Comparison of ENCODE assay signal across 8 mouse cellular contexts in genomic region chr2:59522079-59522684, GRCm38 (mm10). TPM values are rescaled to one million over a fixed set of nuclear protein-coding genes. Genes with fewer than 3 reads are reported as not detected.
A peak's percentile ranks its signal among the peaks of the same experiment; 100 is the strongest.
DNase-seq lines count a peak whose midpoint lies in the region; ATAC-seq and TF ChIP-seq lines count a peak whose summit lies in the region.

No protein-coding gene starts in this region.

- no peaks in the 10 kb centered on the region for H3K36me3 ChIP-seq in forebrain, embryonic 10.5 days (replicated peaks)
- H3K36me3 ChIP-seq in heart, embryonic 16.5 days (ENCODE audit: control insufficient read depth, insufficient read depth), result no peaks in the 10 kb centered on the region
- no peaks in the 10 kb centered on the region for H3K36me3 ChIP-seq in liver, embryonic 15.5 days (replicated peaks)
- H3K36me3 ChIP-seq in neural tube, embryonic 12.5 days, result no peaks in the 10 kb centered on the region
- H3K36me3 ChIP-seq in stomach, postnatal 0 days (ENCODE audit: control insufficient read depth, insufficient read depth, low read length), result no peaks in the 10 kb centered on the region

- peak overlapping the region; percentile 71 for H3K4me2 ChIP-seq in heart, embryonic 16.5 days (ENCODE audit: low read depth, low read length)
- H3K4me2 ChIP-seq in liver, embryonic 15.5 days, result peak overlapping the region; percentile 42
- peak overlapping the region; percentile 49 for H3K4me2 ChIP-seq in neural tube, embryonic 12.5 days (replicated peaks)
- H3K4me2 ChIP-seq in stomach, postnatal 0 days (replicated peaks; ENCODE audit: low read depth), result peak overlapping the region; percentile 52

- peaks cover 20% of the 10 kb centered on the region for H3K4me1 ChIP-seq in forebrain, embryonic 10.5 days
- H3K4me1 ChIP-seq in heart, embryonic 16.5 days (ENCODE audit: control insufficient read depth, insufficient read depth, low read length), result 0 out of 2 replicates have a peak, but pooled peaks cover 6% of the 10 kb centered on the region
- no peaks in the 10 kb centered on the region for H3K4me1 ChIP-seq in liver, embryonic 15.5 days (replicated peaks)
- no peaks in the 10 kb centered on the region for H3K4me1 ChIP-seq in neural tube, embryonic 12.5 days
- H3K4me1 ChIP-seq in stomach, postnatal 0 days (replicated peaks; ENCODE audit: control insufficient read depth, insufficient read depth), result no peaks in the 10 kb centered on the region

- H3K27ac ChIP-seq in forebrain, embryonic 10.5 days, result peak overlapping the region; percentile 53
- H3K27ac ChIP-seq in heart, embryonic 16.5 days (ENCODE audit: low read length), result no peak overlapping the region
- no peak overlapping the region for H3K27ac ChIP-seq in liver, embryonic 15.5 days (replicated peaks)
- H3K27ac ChIP-seq in neural tube, embryonic 12.5 days, result no peak overlapping the region; the same call in 1 of the 2 replicates
- no peak overlapping the region for H3K27ac ChIP-seq in stomach, postnatal 0 days (replicated peaks)

- peak; percentile 87 for DNase-seq in CD4-positive, CD25-positive, alpha-beta regulatory T cell, adult 2 months (ENCODE audit: low read depth, low spot score)
- DNase-seq in brain, embryonic 18.5 days (ENCODE audit: low read depth, low spot score), result peak; percentile 65
- DNase-seq in forebrain, embryonic 10.5 days (ENCODE audit: extremely low spot score, low spot score), result peak; percentile 82
- DNase-seq in kidney, postnatal 36 days, result peak; percentile 64 to 90
- peak; percentile 83 for DNase-seq in stomach, postnatal 0 days (ENCODE audit: low spot score)

- TF ChIP-seq EP300 in stomach, postnatal 0 days (optimal IDR thresholded peaks at IDR 0.05), result no peak

- TF ChIP-seq CTCF in stomach, postnatal 0 days (IDR thresholded peaks at IDR 0.05; ENCODE audit: low read depth), result peak; percentile 96

- ATAC-seq in heart, embryonic 16.5 days (replicated peaks; ENCODE audit: extremely low read depth, insufficient read depth, low FRiP score), result peak; percentile 67; the same call in 1 of the 2 replicates
- ATAC-seq in liver, embryonic 15.5 days (ENCODE audit: insufficient read depth), result no peak
- peak; percentile 79 for ATAC-seq in neural tube, embryonic 12.5 days (ENCODE audit: low FRiP score, low read depth)
- peak; percentile 79; the same call in 1 of the 2 replicates for ATAC-seq in stomach, postnatal 0 days (ENCODE audit: low FRiP score, low TSS enrichment)

- H3K27me3 ChIP-seq in forebrain, embryonic 10.5 days (ENCODE audit: poor library complexity, severe bottlenecking), result 0 out of 2 replicates have a peak, but pooled peaks cover 3% of the 10 kb centered on the region
- H3K27me3 ChIP-seq in heart, embryonic 16.5 days (ENCODE audit: control insufficient read depth, insufficient read depth, low read length), result no peaks in the 10 kb centered on the region
- H3K27me3 ChIP-seq in liver, embryonic 15.5 days, result no peaks in the 10 kb centered on the region
- no peaks in the 10 kb centered on the region for H3K27me3 ChIP-seq in neural tube, embryonic 12.5 days (replicated peaks)
- H3K27me3 ChIP-seq in stomach, postnatal 0 days (ENCODE audit: control insufficient read depth, insufficient read depth, low read length), result no peaks in the 10 kb centered on the region

- WGBS in forebrain, embryonic 10.5 days, result 18% methylated on average over 19 of the region's 19 CpGs
- WGBS in heart, embryonic 16.5 days, result 5% methylated on average over 19 of the region's 19 CpGs
- WGBS in liver, embryonic 15.5 days (ENCODE audit: insufficient replicate concordance), result 17% methylated on average over 19 of the region's 19 CpGs
- 18% methylated on average over 19 of the region's 19 CpGs for WGBS in neural tube, embryonic 12.5 days
- 18% methylated on average over 19 of the region's 19 CpGs for WGBS in stomach, postnatal 0 days

- H3K9ac ChIP-seq in heart, embryonic 16.5 days (ENCODE audit: low read length), result peak overlapping the region; percentile 70
- no peak overlapping the region for H3K9ac ChIP-seq in liver, embryonic 15.5 days
- H3K9ac ChIP-seq in neural tube, embryonic 12.5 days, result peak overlapping the region; percentile 21; the same call in 1 of the 2 replicates
- peak overlapping the region; percentile 51 for H3K9ac ChIP-seq in stomach, postnatal 0 days (ENCODE audit: low read length)

- H3K9me3 ChIP-seq in forebrain, embryonic 10.5 days, result no peaks in the 10 kb centered on the region
- H3K9me3 ChIP-seq in heart, embryonic 16.5 days (replicated peaks; ENCODE audit: control insufficient read depth, low read length), result no peaks in the 10 kb centered on the region
- no peaks in the 10 kb centered on the region for H3K9me3 ChIP-seq in liver, embryonic 15.5 days (replicated peaks)
- H3K9me3 ChIP-seq in neural tube, embryonic 12.5 days, result no peaks in the 10 kb centered on the region
- H3K9me3 ChIP-seq in stomach, postnatal 0 days (ENCODE audit: control insufficient read depth, low read length), result no peaks in the 10 kb centered on the region

- H3K4me3 ChIP-seq in forebrain, embryonic 10.5 days, result peak overlapping the region; percentile 34
- H3K4me3 ChIP-seq in heart, embryonic 16.5 days (ENCODE audit: low read length), result peak overlapping the region; percentile 39
- H3K4me3 ChIP-seq in liver, embryonic 15.5 days (replicated peaks), result no peak overlapping the region
- H3K4me3 ChIP-seq in neural tube, embryonic 12.5 days, result peak overlapping the region; percentile 9; the same call in 1 of the 2 replicates
- peak overlapping the region; percentile 18; the same call in 1 of the 2 replicates for H3K4me3 ChIP-seq in stomach, postnatal 0 days (ENCODE audit: low read depth, low read length)

RNA-seq across cellular contexts. Expression of gene Dapl1, which starts 37.7 kb away (rescaled TPM):
- polyA plus RNA-seq in forebrain, embryonic 10.5 days (2016; fragmentation: Nextera tagmentation; extraction: Ambion mirVana), result 1.2 and 1.9 TPM in 2 replicates
- polyA plus RNA-seq in heart, embryonic 16.5 days (2015; fragmentation: Nextera tagmentation; extraction: Ambion mirVana), result 1.6 and 2.2 TPM in 2 replicates
- not detected in 2 replicates for polyA plus RNA-seq in liver, embryonic 15.5 days (2015; fragmentation: Nextera tagmentation; extraction: Ambion mirVana)
- 0.38 TPM in 1 of 2 replicates, not detected in the other for polyA plus RNA-seq in neural tube, embryonic 12.5 days (2016; fragmentation: Nextera tagmentation; extraction: Ambion mirVana)
- polyA plus RNA-seq in stomach, postnatal 0 days (2015; fragmentation: Nextera tagmentation; extraction: Ambion mirVana), result 472 and 547 TPM in 2 replicates

Comparison
In these comparisons a context has a peak if more than half of its experiments do, and no peak if none do; other contexts are left out.
1. RNA of gene Dapl1, which starts 37.7 kb away (polyA plus RNA-seq): 472 to 547 TPM in stomach, postnatal 0 days; 1.6 to 2.2 TPM in heart, embryonic 16.5 days, 1.2 to 1.9 TPM in forebrain, embryonic 10.5 days, not detected in liver, embryonic 15.5 days and 0.38 TPM in neural tube, embryonic 12.5 days; every median in the first group is over 100 times any median in the second.
2. Peak in every context shown above with its lines, with median percentiles within 50 percentile points of each other: DNase-seq and H3K4me2 ChIP-seq.